Mouse (Mus musculus) cerebellum, postnatal 10 days (tissue): ENCODE results near the gene Prdm13.

Experiments used
- DNase-seq, 2 experiments: peaks; one replicate each; pipeline ENCODE4 v3.0.0; 2021; ENCODE audit warnings: mixed read lengths in 2 of 2

Gene Prdm13

GRCm38 (mm10) chr4:21678101-21678974 lies 7.4 kb downstream of the Prdm13 start:
- peak; percentile 48 to 49 for DNase-seq

DNA sequence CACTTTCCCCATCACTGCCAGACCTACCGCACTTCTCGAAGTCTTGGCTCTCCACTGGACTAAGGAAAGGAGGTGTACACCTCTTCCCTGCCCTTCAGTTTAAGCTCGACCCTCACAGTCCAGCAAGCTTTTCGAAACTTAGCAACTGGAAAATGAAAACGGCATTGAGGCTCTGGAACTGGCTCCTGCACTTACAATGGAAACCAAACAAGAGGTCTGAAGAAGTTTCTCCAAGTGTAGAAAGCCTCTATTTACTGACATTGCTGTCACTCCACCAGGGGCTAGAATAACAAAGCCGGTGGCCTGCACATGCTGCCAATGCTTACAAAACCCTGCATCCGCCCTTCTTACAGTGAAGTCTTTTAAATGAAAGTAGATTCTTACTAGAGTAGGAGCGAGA lies 11.1 kb downstream of the Prdm13 start:
- DNase-seq, result peak in 1 of 2 experiments; percentile 20

DNA sequence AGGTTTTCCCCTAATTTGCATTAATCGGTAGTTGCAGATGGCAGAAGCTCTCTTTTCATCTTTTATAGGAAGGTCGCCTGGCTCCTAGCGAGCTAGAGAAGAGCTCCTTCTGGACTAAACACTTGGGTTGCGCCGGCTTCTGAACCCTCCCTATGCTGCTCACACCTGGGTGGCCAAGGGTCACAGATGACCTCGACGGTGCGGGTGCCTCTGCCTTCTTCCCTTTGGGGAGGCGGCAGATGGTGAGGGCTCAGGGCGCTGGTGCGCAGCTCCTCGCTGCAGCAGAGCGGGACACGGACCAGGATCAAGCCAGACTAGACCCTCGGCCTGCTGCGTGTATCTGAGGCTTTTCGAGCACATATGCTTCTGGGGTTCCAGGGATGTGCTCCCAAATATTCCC lies 11.7 kb downstream of the Prdm13 start:
- DNase-seq, result peak; percentile 42 to 48

GRCm38 (mm10) chr4:21665961-21666360 lies 19.8 kb downstream of the Prdm13 start:
- DNase-seq, result peak; percentile 92 to 96

- no peak for DNase-seq
Observed at GRCm38 (mm10) chr4:21658184-21658583, 27.6 kb downstream of the Prdm13 start.

DNA sequence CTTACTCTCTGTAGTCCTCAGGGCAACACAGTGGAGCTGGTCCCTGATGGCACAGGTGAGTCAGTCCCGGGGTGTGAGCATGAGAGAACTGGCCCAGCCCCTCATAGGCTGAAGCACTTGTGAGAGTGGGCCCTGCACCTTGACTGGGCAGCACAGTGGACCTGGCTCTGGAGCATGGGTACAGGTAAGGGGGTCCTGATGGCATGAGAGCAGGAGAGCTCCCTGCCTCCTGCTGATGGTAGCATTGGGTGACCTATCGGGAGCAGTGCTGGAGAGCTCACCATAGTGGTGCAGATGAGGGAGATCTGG lies 56.5 kb downstream of the Prdm13 start:
- no peak for DNase-seq

DNA sequence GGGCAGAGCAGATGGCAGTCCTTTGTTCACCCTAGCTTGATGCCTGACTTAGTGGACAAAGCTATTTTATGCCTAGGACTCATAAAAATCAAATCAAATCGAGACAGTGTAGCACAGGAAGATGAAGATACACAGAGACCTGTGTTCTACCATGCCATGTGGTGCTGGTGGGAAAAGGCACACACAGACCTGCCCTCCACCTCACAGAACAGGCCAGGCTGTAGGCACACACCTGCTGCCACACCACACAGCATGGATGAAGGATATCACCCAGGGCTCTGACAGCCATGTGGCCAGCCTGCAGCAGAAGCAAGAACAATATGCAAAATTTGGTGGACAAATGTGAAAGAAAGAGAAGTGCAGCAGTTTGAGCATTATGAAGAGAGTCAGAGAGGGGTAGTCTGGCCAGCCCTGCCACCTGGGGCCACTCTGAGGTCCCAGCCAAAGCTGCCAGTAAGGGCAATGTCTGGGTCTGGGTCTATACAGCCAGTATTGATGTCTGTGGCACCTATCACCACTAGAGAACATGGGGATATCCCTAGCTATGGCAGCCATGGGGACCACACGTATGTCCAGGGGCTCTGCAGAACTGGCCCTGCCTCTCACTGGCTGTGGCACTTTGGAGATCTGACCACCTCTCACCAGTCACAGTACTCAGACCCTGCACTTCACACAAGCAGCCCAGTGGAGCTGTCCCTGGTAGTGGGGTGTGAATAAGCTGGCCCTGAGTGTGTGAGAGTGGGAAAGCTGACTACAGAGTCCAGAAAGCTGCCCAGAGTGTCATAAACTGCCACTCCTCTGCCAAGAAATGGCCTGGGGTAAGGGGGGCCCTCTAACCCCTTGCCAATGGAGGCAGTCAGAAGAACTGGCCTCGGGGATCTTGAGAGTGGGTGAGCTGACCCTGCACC lies 57.1 kb downstream of the Prdm13 start:
- peak in 1 of 2 experiments; percentile 10 for DNase-seq
